Mouse (Mus musculus) spleen, postnatal 4 days (tissue): ENCODE measurements at regions not wholly inside any gene's neighbourhood (a gene's known extent, or its start where the extent isn't known, plus 50 kb on each side); places are given as distances from the start of the nearest gene placed in this dataset.
"Not testable (repeated sequence)": the region's sequence is repeated elsewhere in the genome, so short reads cannot be mapped to it uniquely, and the experiment has no call there.

Experiments
- DNase-seq, 2 experiments: peaks; one replicate each; pipeline ENCODE4 v3.0.0; 2022; ENCODE audit warnings: low spot score in 2 of 2

DNA sequence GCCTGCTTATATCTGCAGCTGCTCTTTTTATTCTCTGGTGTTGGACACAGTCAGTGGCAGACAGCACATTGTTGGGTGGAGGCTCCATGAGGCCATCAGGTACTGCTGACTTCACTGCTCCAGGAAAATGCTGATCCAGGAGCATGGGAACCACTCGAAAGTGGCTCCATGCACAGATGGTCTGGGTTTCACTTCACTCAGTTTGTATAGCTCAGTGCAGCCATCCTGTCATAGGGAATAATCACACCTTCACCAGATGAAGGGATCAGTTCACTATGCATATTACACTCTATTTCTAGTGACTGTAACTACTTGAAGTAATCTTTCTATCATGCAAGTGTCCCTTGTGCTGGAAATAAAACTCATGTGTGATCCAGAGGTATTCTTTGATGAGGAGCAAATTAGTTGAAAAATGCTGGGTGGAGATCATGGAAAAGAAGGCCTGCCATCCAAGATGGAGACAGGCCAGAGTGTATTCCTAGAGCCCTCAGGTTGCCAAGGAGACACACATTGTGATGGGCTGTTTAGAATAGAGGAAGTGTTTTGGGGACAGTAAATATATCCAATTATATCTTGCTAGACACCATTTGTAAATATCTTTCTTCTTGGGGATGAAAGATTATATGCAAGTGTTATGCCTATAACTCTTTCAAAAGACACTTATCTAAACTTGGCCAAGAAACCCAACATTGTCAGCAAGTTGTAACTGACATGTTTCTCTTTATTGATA lies 103.7 kb upstream of the Arhgap42 start:
- no peak for DNase-seq

DNA sequence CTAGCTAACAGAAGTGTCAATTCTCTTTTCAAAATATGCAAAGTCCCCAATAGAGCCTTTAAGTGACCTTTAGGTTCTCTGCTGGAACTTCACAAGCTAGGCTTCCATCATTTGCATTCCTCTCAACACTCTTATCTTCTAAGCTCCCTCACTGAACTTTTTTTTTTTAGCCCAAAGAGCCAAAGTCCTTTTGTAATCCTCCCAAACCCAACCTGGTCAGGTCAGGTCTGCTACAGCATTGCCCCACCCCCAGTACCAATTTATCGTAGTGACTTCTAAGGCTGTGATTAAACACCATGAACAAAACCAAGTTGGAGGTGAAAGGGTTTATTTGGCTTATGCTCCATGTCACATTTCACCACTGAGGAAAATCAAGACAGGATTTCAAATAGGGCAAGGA lies 79.7 kb upstream of the Arhgap42 start:
- no peak for DNase-seq

DNA sequence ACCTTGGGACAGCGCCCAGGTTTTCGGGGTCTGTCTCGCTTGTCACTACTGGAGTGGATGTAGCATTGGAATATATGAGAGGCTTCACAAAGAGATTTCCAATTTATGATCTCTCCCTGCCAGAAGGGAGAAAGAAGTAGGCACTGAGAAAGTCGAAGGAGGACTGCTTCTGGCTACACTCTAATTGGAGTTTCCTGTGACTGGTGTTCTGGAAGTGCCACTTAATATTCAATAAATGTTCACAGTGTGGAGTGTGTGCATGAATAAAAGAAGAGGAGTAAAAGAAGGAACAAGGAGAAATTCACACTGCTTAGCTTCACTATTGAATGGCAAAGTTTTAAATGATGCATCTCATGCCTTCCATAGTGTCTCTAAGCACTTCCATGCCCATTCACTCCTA lies 77.1 kb upstream of the Arhgap42 start:
- DNase-seq = no peak

DNA sequence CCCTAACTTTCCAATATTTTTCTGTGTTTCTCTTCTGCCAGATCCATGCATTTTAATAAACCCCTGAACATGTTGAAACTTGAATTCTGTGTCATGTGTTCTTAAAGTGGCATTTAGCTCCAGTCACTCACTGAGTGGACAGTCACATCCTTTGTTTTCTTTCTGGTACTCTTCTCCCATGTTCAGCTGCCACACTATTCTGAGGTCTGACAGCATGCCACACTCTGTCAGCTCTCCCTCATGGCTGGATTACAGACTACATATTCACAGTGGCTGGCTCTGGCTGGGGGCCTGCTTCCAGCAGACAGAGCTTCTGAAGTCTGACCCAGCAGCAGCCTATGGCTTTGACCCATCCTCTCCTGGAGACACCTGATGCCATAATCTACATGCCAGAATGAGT lies 73.4 kb upstream of the Arhgap42 start:
- DNase-seq = no peak

DNA sequence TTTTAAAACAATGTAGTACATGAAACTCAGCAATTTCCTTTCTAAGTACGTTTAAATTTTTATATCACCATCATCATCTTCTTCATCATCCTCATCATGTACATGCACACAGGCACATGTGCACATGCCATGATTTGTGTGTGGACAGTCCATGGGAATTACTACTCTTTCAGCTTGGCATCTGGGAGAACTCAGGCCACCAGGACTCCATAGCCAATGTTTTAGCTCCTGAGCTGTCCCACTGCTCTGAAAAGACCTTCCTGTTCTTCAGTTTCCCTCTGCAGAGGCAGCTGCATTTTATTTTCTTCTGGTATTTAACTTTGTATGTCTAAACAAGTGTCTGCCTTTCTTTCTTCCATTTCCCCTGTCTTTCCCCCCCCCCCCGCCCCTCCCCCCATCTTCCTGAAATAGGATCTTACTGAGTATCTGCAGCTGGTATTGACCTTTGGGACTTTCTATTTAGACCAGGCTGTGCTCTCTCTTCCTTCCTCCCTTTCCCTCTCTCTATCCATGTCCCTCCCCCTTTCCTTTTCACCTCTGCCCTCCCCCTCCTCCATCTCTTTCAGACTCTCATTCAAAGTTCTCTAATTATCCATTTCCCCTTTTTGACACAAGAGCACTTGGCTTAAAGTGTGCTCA lies 72.8 kb upstream of the Arhgap42 start:
- DNase-seq = no peak

DNA sequence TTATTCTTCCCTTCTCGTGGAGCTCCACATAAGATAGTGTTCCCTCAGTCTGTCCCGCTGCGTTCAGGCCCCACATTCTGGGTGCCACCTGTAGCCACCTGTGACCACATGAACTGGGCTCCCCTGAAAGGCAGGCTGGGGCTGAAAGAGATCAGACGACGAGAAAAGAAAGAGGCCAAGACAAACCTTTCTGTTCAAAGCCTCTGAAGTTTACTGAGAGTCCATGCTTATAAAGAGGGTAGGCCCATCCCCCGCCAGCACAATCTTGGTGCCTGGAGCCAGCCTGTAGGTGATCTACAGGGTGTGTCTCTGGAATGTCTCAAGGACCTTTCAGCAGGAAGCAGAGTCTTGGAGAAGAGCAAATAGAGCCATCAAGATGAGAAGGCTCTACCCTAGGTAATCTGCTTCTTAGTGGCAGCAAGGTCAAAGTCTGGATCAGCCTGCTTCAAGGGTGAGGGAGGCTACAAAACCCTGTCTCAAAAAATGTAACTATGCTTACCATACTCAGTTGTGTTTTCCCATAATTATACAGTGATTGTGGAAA lies 72.2 kb upstream of the Arhgap42 start:
- not testable (repeated sequence) for DNase-seq

DNA sequence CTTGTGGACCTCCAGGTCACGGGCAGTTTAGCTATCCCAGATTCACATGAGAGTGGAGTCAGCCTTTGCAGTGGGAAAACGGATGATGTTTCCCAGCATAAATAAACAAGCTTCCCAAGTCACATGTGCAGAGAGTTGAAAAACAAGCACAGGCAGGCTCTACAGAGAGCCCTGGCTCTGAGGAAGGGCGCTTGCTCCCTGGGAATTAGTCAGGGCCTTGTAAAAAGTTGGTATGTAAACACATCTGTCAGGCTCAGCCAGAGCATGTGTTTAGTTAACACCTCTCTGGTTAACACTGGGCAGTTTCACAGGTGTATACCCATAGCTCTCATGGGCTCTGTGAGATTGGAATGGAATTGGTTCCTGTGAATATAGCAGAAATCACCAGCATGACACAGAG lies 51.9 kb upstream of the Arhgap42 start:
- no peak for DNase-seq

DNA sequence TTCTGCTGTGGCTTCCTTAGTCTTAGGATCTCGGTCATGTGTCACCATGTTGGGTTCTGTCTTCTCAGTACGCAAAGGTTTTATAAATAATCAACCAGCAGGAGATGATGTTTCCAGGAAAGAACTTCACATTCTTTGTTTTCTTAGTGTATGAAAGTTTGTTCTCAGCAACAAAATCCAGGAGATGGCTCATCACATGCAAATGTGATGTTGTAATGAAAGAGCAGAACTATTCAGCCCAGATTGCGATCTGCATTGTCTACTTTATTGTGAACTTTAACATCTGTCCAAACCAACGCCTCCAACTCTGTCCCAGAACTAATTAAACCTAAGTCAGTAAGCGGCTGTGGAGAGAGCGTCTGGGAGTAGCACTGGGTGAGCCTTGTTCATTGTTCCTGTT lies 50.7 kb upstream of the Arhgap42 start:
- no peak for DNase-seq
